Mouse (Mus musculus): Measurements from ENCODE around the gene Cnih1. TPM values are rescaled to one million over a fixed set of nuclear protein-coding genes. Genes with fewer than 3 reads are reported as not detected.

Gene Cnih1
- polyA plus RNA-seq, 1 experiment from 2014 or later, result 168 TPM

- 91% methylated on average over 5 of the region's 5 CpGs for WGBS
- Histone ChIP-seq H3K27ac (no peak overlapping the region), H3K36me3 (ENCODE audit: poor library complexity, severe bottlenecking) (peaks cover 21% of the 10 kb centered on the region), H3K9me3 (replicated peaks) (no peaks in the 10 kb centered on the region), H3K27me3 (no peaks in the 10 kb centered on the region), H3K4me3 (no peak overlapping the region), H3K9ac (no peak overlapping the region), H3K4me2 (no peak overlapping the region), H3K4me1 (peaks cover 16% of the 10 kb centered on the region)
- ATAC-seq, result no peak
These were observed 3.0 kb downstream of the Cnih1 start for GRCm38 (mm10) chr14:46785247-46785646.

GRCm38 (mm10) chr14:46783327-46783926, 4.8 kb downstream of the Cnih1 start:
- Histone ChIP-seq H3K27ac (no peak overlapping the region), H3K4me3 (no peak overlapping the region), H3K4me2 (no peak overlapping the region), H3K4me1 (peaks cover 14% of the 10 kb centered on the region), H3K9ac (no peak overlapping the region), H3K9me3 (replicated peaks) (peaks cover 7% of the 10 kb centered on the region; the same call in 1 of the 2 replicates), H3K27me3 (no peaks in the 10 kb centered on the region), H3K36me3 (ENCODE audit: poor library complexity, severe bottlenecking) (peaks cover 39% of the 10 kb centered on the region)
- 96% methylated on average over 10 of the region's 10 CpGs for WGBS
- no peak for ATAC-seq

GRCm38 (mm10) chr14:46782187-46782828, 5.9 kb downstream of the Cnih1 start:
- no peak for ATAC-seq
- WGBS, result 88% methylated on average over 8 of the region's 8 CpGs
- H3K4me1 ChIP-seq, result peaks cover 12% of the 10 kb centered on the region
- H3K9ac ChIP-seq, result no peak overlapping the region
- no peaks in the 10 kb centered on the region for H3K27me3 ChIP-seq
- H3K36me3 ChIP-seq (ENCODE audit: poor library complexity, severe bottlenecking), result peaks cover 50% of the 10 kb centered on the region
- H3K4me2 ChIP-seq, result no peak overlapping the region
- no peak overlapping the region for H3K27ac ChIP-seq
- H3K9me3 ChIP-seq (replicated peaks), result peaks cover 7% of the 10 kb centered on the region; the same call in 1 of the 2 replicates
- no peak overlapping the region for H3K4me3 ChIP-seq

- no peak for ATAC-seq
- Histone ChIP-seq H3K36me3 (ENCODE audit: poor library complexity, severe bottlenecking) (peaks cover 60% of the 10 kb centered on the region), H3K9ac (no peak overlapping the region), H3K4me1 (peaks cover 2% of the 10 kb centered on the region), H3K4me2 (no peak overlapping the region), H3K4me3 (no peak overlapping the region), H3K27ac (no peak overlapping the region), H3K27me3 (no peaks in the 10 kb centered on the region), H3K9me3 (replicated peaks) (peaks cover 7% of the 10 kb centered on the region; the same call in 1 of the 2 replicates)
- WGBS, result 96% methylated on average over 7 of the region's 7 CpGs
These were observed 7.1 kb downstream of the Cnih1 start for GRCm38 (mm10) chr14:46781086-46781485.

- 94% methylated on average over 7 of the region's 7 CpGs for WGBS
- ATAC-seq, result no peak
- Histone ChIP-seq H3K36me3 (ENCODE audit: poor library complexity, severe bottlenecking) (peaks cover 78% of the 10 kb centered on the region), H3K9me3 (replicated peaks) (peaks cover 7% of the 10 kb centered on the region; the same call in 1 of the 2 replicates), H3K4me1 (no peaks in the 10 kb centered on the region), H3K27ac (no peak overlapping the region), H3K27me3 (no peaks in the 10 kb centered on the region), H3K4me3 (no peak overlapping the region), H3K4me2 (no peak overlapping the region), H3K9ac (no peak overlapping the region)
These were observed 9.0 kb downstream of the Cnih1 start for GRCm38 (mm10) chr14:46779217-46779616.

GRCm38 (mm10) chr14:46778756-46779155, 9.5 kb downstream of the Cnih1 start:
- Histone ChIP-seq H3K36me3 (ENCODE audit: poor library complexity, severe bottlenecking) (peaks cover 81% of the 10 kb centered on the region), H3K9me3 (replicated peaks) (peaks cover 7% of the 10 kb centered on the region; the same call in 1 of the 2 replicates), H3K4me1 (no peaks in the 10 kb centered on the region), H3K9ac (no peak overlapping the region), H3K4me3 (no peak overlapping the region), H3K4me2 (no peak overlapping the region), H3K27ac (no peak overlapping the region), H3K27me3 (no peaks in the 10 kb centered on the region)
- ATAC-seq, result no peak
- WGBS, result 98% methylated on average over 9 of the region's 9 CpGs

- Histone ChIP-seq H3K4me3 (no peak overlapping the region), H3K4me2 (no peak overlapping the region), H3K36me3 (ENCODE audit: poor library complexity, severe bottlenecking) (peaks cover 72% of the 10 kb centered on the region), H3K27me3 (no peaks in the 10 kb centered on the region), H3K4me1 (no peaks in the 10 kb centered on the region), H3K9me3 (replicated peaks) (no peaks in the 10 kb centered on the region), H3K27ac (no peak overlapping the region), H3K9ac (no peak overlapping the region)
- WGBS, result 84% methylated on average over 6 of the region's 6 CpGs
- ATAC-seq, result no peak
These were observed 18.2 kb downstream of the Cnih1 start for GRCm38 (mm10) chr14:46770036-46770435.

GRCm38 (mm10) chr14:46767116-46767515, 21.1 kb downstream of the Cnih1 start:
- H3K4me2 ChIP-seq, result no peak overlapping the region
- ATAC-seq, result peak; percentile 88
- H3K36me3 ChIP-seq (ENCODE audit: poor library complexity, severe bottlenecking), result peaks cover 45% of the 10 kb centered on the region
- no peaks in the 10 kb centered on the region for H3K27me3 ChIP-seq
- H3K9me3 ChIP-seq (replicated peaks), result no peaks in the 10 kb centered on the region
- H3K27ac ChIP-seq, result no peak overlapping the region; the same call in 1 of the 2 replicates
- no peak overlapping the region for H3K4me3 ChIP-seq
- 78% methylated on average over 12 of the region's 12 CpGs for WGBS
- H3K9ac ChIP-seq, result no peak overlapping the region
- H3K4me1 ChIP-seq, result no peaks in the 10 kb centered on the region

GRCm38 (mm10) chr14:46761186-46761585, 27.0 kb downstream of the Cnih1 start:
- no peaks in the 10 kb centered on the region for H3K36me3 ChIP-seq (ENCODE audit: poor library complexity, severe bottlenecking)
- H3K27me3 ChIP-seq, result no peaks in the 10 kb centered on the region
- H3K4me1 ChIP-seq, result peaks cover 15% of the 10 kb centered on the region
- no peak for ATAC-seq
- H3K9ac ChIP-seq, result peak overlapping the region; percentile 77; the same call in 1 of the 2 replicates
- no peak overlapping the region for H3K27ac ChIP-seq
- H3K4me2 ChIP-seq, result peak overlapping the region; percentile 90
- H3K4me3 ChIP-seq, result peak overlapping the region; percentile 69
- H3K9me3 ChIP-seq (replicated peaks), result peaks cover 7% of the 10 kb centered on the region; the same call in 1 of the 2 replicates
- WGBS, result 48% methylated on average over 6 of the region's 6 CpGs

- Histone ChIP-seq H3K9ac (peak within 1 kb of the TSS; percentile 77), H3K4me2 (peak within 1 kb of the TSS; percentile 90), H3K27me3 (no peaks in the 10 kb centered on the region), H3K9me3 (replicated peaks) (peaks cover 7% of the 10 kb centered on the region; the same call in 1 of the 2 replicates), H3K4me3 (peak within 1 kb of the TSS; percentile 69), H3K36me3 (ENCODE audit: poor library complexity, severe bottlenecking) (no peaks in the 10 kb centered on the region), H3K4me1 (peaks cover 15% of the 10 kb centered on the region), H3K27ac (no peak within 1 kb of the TSS)
- WGBS, result under 1% methylated on average over 54 of the region's 54 CpGs
- ATAC-seq, result peak; percentile 100
These were observed 27.7 kb downstream of the Cnih1 start, which contains the start of gene Cdkn3 for GRCm38 (mm10) chr14:46760355-46761029. Gene Cdkn3 (plus strand): TSS chr14:46760541.

- 4% methylated on average over 7 of the region's 7 CpGs for WGBS
- Histone ChIP-seq H3K27me3 (no peaks in the 10 kb centered on the region), H3K4me3 (peak overlapping the region; percentile 69), H3K4me2 (peak overlapping the region; percentile 90), H3K9ac (no peak overlapping the region), H3K27ac (no peak overlapping the region), H3K36me3 (ENCODE audit: poor library complexity, severe bottlenecking) (no peaks in the 10 kb centered on the region), H3K4me1 (peaks cover 15% of the 10 kb centered on the region), H3K9me3 (replicated peaks) (peaks cover 7% of the 10 kb centered on the region; the same call in 1 of the 2 replicates)
- no peak; the same call in 1 of the 2 replicates for ATAC-seq
These were observed 28.2 kb downstream of the Cnih1 start for GRCm38 (mm10) chr14:46759970-46760354.

GRCm38 (mm10) chr14:46757736-46758135, 30.5 kb downstream of the Cnih1 start:
- no peak overlapping the region for H3K9ac ChIP-seq
- no peaks in the 10 kb centered on the region for H3K36me3 ChIP-seq (ENCODE audit: poor library complexity, severe bottlenecking)
- no peak overlapping the region for H3K27ac ChIP-seq
- ATAC-seq, result no peak
- 69% methylated on average over 9 of the region's 9 CpGs for whole genome bisulfite sequencing
- peaks cover 15% of the 10 kb centered on the region for H3K4me1 ChIP-seq
- H3K4me2 ChIP-seq, result no peak overlapping the region
- no peak overlapping the region for H3K4me3 ChIP-seq
- H3K9me3 ChIP-seq (replicated peaks), result peaks cover 7% of the 10 kb centered on the region; the same call in 1 of the 2 replicates
- H3K27me3 ChIP-seq, result no peaks in the 10 kb centered on the region

Measured in forebrain, embryonic 13.5 days (tissue).